Mouse (Mus musculus): ENCODE data around the gene Zswim5. TPM values are rescaled to one million over a fixed set of nuclear protein-coding genes. Genes with fewer than 3 reads are reported as not detected.

The Zswim5 gene
- polyA plus RNA-seq, 1 experiment from 2014 or later, result 0.37 TPM

DNA sequence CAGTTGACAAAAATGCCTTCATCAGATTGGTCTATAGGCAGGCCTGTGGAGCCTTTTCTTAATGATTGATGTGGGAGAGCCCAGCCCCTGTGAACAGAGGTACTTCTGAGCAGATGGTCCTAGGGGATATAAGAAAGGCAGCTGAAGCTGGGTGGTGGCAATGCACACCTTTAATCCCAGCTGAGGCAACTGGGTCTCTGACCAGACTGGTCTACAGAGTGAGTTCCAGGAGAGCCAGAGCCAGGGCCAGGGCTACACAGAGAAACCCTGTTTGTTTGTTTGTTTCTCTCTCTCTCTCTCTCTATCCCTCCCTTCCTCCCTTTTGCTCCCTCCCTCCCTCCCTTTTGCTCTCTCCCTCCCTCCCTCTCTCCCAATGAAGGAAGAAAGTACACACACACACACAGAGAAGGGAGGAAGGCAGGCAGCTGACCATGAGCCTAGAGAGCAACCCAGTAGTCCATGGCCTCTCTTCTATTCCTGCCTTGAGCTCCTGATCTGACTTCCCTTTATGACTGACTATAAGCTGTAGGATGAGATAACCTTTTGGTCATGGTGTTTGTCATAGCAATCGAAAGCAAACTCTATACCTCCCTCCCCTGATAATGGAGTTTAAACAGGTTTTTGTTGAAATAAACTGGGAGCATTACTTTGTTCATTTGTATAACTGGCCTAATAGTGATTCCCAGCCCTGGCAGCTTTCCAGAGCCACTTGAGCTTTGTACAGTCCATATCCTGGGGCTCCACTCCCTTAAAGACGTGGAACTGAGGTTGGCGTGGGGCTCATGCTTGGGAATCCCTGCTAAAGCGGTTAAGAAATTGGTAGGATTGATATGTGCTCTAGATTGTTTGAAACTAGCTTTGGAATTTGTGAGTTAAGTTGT lies 17.3 kb downstream of the Zswim5 start:
- peak; percentile 27 for DNase-seq (ENCODE audit: low spot score)

GRCm38 (mm10) chr4:116910489-116911181 lies 33.5 kb downstream of the Zswim5 start:
- H3K4me1 ChIP-seq (ENCODE audit: insufficient read depth, low read depth, low read length), result no peaks in the 10 kb centered on the region
- no peaks in the 10 kb centered on the region for H3K27me3 ChIP-seq (replicated peaks; ENCODE audit: insufficient read depth, low read length)
- no peaks in the 10 kb centered on the region for H3K9me3 ChIP-seq (ENCODE audit: low read length)
- WGBS, result 64% methylated on average over 4 of the region's 4 CpGs
- no peak for ATAC-seq
- no peak overlapping the region for H3K9ac ChIP-seq (replicated peaks; ENCODE audit: low read depth)
- no peak overlapping the region for H3K27ac ChIP-seq (ENCODE audit: low read length)
- no peak for DNase-seq (ENCODE audit: low spot score)
- H3K4me2 ChIP-seq (replicated peaks; ENCODE audit: low read depth, low read length), result no peak overlapping the region
- no peaks in the 10 kb centered on the region for H3K36me3 ChIP-seq (ENCODE audit: insufficient read depth, low read length)
- TF ChIP-seq CTCF (IDR thresholded peaks at IDR 0.05) (no peak), EP300 (IDR thresholded peaks at IDR 0.05) (no peak)
- no peak overlapping the region for H3K4me3 ChIP-seq (ENCODE audit: low read depth, low read length)

More for the DNA sequence above, 17.3 kb downstream of the Zswim5 start:
- ATAC-seq, result no peak
- Histone ChIP-seq H3K27me3 (replicated peaks; ENCODE audit: insufficient read depth, low read length) (no peaks in the 10 kb centered on the region), H3K4me1 (ENCODE audit: insufficient read depth, low read depth, low read length) (0 out of 2 replicates have a peak, but pooled peaks cover 3% of the 10 kb centered on the region), H3K4me2 (replicated peaks; ENCODE audit: low read depth, low read length) (no peak overlapping the region), H3K4me3 (ENCODE audit: low read depth, low read length) (no peak overlapping the region), H3K9me3 (ENCODE audit: low read length) (no peaks in the 10 kb centered on the region), H3K9ac (replicated peaks; ENCODE audit: low read depth) (no peak overlapping the region), H3K36me3 (ENCODE audit: insufficient read depth, low read length) (no peaks in the 10 kb centered on the region), H3K27ac (ENCODE audit: low read length) (no peak overlapping the region)
- TF ChIP-seq EP300 (IDR thresholded peaks at IDR 0.05) (no peak), CTCF (IDR thresholded peaks at IDR 0.05) (no peak)
- WGBS, result 27% methylated on average over 4 of the region's 4 CpGs

- DNase-seq (ENCODE audit: low spot score), result no peak
- no peak overlapping the region for H3K9ac ChIP-seq (replicated peaks; ENCODE audit: low read depth)
- no peak overlapping the region for H3K4me3 ChIP-seq (ENCODE audit: low read depth, low read length)
- TF ChIP-seq EP300 (IDR thresholded peaks at IDR 0.05), result no peak
- no peak for TF ChIP-seq CTCF (IDR thresholded peaks at IDR 0.05)
- ATAC-seq, result no peak
- H3K27ac ChIP-seq (ENCODE audit: low read length), result no peak overlapping the region
- no peak overlapping the region for H3K4me2 ChIP-seq (replicated peaks; ENCODE audit: low read depth, low read length)
- H3K4me1 ChIP-seq (ENCODE audit: insufficient read depth, low read depth, low read length), result no peaks in the 10 kb centered on the region
- 59% methylated on average over 5 of the region's 5 CpGs for WGBS
- no peaks in the 10 kb centered on the region for H3K9me3 ChIP-seq (ENCODE audit: low read length)
- no peaks in the 10 kb centered on the region for H3K27me3 ChIP-seq (replicated peaks; ENCODE audit: insufficient read depth, low read length)
- no peaks in the 10 kb centered on the region for H3K36me3 ChIP-seq (ENCODE audit: insufficient read depth, low read length)
Measured at GRCm38 (mm10) chr4:116911202-116911601, 34.0 kb downstream of the Zswim5 start.

DNA sequence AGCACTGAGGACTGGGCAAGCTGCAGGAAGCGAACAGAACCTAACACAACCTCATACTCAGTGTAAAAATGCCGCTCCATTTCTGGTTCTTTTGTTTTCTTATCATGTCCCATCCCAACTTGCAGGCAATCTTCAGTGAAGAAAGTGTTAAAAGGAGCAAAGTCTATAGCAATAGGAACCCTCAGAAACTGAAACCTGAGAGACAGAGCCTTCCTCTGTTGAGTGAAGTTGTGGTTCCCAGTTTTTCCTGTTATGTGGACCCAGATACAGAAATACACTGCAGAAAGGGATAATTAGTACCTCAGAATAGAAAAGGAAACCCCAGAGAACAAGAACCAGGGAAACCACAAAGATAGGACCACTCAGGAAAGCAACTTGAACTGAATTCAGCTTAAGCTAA lies 36.1 kb downstream of the Zswim5 start:
- Histone ChIP-seq H3K9me3 (ENCODE audit: low read length) (no peaks in the 10 kb centered on the region), H3K4me2 (replicated peaks; ENCODE audit: low read depth, low read length) (no peak overlapping the region), H3K4me3 (ENCODE audit: low read depth, low read length) (no peak overlapping the region), H3K27me3 (replicated peaks; ENCODE audit: insufficient read depth, low read length) (no peaks in the 10 kb centered on the region), H3K9ac (replicated peaks; ENCODE audit: low read depth) (no peak overlapping the region), H3K4me1 (ENCODE audit: insufficient read depth, low read depth, low read length) (no peaks in the 10 kb centered on the region), H3K36me3 (ENCODE audit: insufficient read depth, low read length) (no peaks in the 10 kb centered on the region), H3K27ac (ENCODE audit: low read length) (no peak overlapping the region)
- DNase-seq (ENCODE audit: low spot score) (no peak), ATAC-seq (no peak)
- TF ChIP-seq EP300 (IDR thresholded peaks at IDR 0.05) (no peak), CTCF (IDR thresholded peaks at IDR 0.05) (no peak)
- 82% methylated on average over 2 of the region's 2 CpGs for WGBS

GRCm38 (mm10) chr4:116928006-116928651 lies 51.0 kb downstream of the Zswim5 start:
- no peak overlapping the region for H3K27ac ChIP-seq (ENCODE audit: low read length)
- DNase-seq (ENCODE audit: low spot score) (no peak), ATAC-seq (no peak)
- H3K27me3 ChIP-seq (replicated peaks; ENCODE audit: insufficient read depth, low read length), result no peaks in the 10 kb centered on the region
- WGBS, result 39% methylated on average over 4 of the region's 4 CpGs
- H3K4me3 ChIP-seq (ENCODE audit: low read depth, low read length), result no peak overlapping the region
- no peaks in the 10 kb centered on the region for H3K4me1 ChIP-seq (ENCODE audit: insufficient read depth, low read depth, low read length)
- no peak overlapping the region for H3K4me2 ChIP-seq (replicated peaks; ENCODE audit: low read depth, low read length)
- TF ChIP-seq CTCF (IDR thresholded peaks at IDR 0.05) (no peak), EP300 (IDR thresholded peaks at IDR 0.05) (no peak)
- H3K9ac ChIP-seq (replicated peaks; ENCODE audit: low read depth), result no peak overlapping the region
- H3K36me3 ChIP-seq (ENCODE audit: insufficient read depth, low read length), result no peaks in the 10 kb centered on the region
- no peaks in the 10 kb centered on the region for H3K9me3 ChIP-seq (ENCODE audit: low read length)

DNA sequence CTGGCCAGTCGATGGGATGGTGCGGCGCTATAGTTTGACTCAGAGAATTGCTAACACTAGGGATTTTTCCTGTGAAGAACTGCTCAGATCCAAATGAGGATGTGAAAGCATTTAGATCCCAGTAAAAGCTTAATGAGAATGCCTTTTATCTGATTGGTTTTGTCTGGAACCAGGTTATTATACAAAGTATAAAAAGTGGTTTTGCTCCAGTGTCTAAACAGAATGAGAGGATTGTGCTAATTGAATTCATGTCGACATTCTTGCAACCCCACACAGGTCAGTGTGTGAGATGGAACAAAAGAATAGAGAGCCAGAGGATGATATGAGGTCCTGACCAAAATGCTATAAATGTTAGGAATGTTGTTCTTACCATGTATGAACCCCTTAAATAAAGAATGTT lies 62.4 kb downstream of the Zswim5 start:
- WGBS, result 76% methylated on average over 4 of the region's 4 CpGs
- TF ChIP-seq EP300 (IDR thresholded peaks at IDR 0.05) (no peak), CTCF (IDR thresholded peaks at IDR 0.05) (no peak)
- Histone ChIP-seq H3K27me3 (replicated peaks; ENCODE audit: insufficient read depth, low read length) (no peaks in the 10 kb centered on the region), H3K9me3 (ENCODE audit: low read length) (no peaks in the 10 kb centered on the region), H3K4me1 (ENCODE audit: insufficient read depth, low read depth, low read length) (no peaks in the 10 kb centered on the region), H3K36me3 (ENCODE audit: insufficient read depth, low read length) (no peaks in the 10 kb centered on the region), H3K9ac (replicated peaks; ENCODE audit: low read depth) (no peak overlapping the region), H3K27ac (ENCODE audit: low read length) (no peak overlapping the region), H3K4me2 (replicated peaks; ENCODE audit: low read depth, low read length) (no peak overlapping the region), H3K4me3 (ENCODE audit: low read depth, low read length) (no peak overlapping the region)
- no peak for DNase-seq (ENCODE audit: low spot score)
- no peak for ATAC-seq

All from lung, postnatal 0 days (tissue).